Mouse (Mus musculus): ENCODE results near the gene Ddi2. TPM values are rescaled to one million over a fixed set of nuclear protein-coding genes. Genes with fewer than 3 reads are reported as not detected.

Gene Ddi2
- polyA plus RNA-seq, 1 experiment from 2014 or later = 21.5 TPM

DNA sequence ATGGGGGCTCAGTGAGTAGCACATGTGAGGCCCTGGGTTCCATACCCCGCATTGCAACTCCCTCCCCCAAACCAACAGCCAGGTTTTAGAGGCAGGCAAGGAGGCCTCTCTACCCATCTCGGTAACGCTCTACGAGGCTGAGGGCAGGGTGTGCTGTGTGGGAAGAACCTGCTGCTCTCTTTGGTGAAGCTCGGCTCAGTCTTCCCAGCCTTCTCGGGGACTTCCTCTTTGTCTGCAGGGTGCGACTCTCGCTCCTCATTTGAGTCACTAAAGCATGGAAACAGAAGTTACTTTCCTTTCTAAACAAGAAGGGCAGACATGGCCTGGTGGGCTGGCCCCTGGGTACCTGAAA lies 43.1 kb upstream of the Ddi2 start:
- H3K4me3 ChIP-seq (ENCODE audit: low read depth, low read length) = no peak overlapping the region
- H3K9ac ChIP-seq = no peak overlapping the region
- H3K27ac ChIP-seq (ENCODE audit: low read depth) = peak overlapping the region; percentile 91
- ATAC-seq (ENCODE audit: insufficient read depth) (peak; percentile 16; the same call in 1 of the 2 replicates), DNase-seq (no peak)
- H3K4me1 ChIP-seq (ENCODE audit: insufficient read depth) = peaks cover 13% of the 10 kb centered on the region
- WGBS = 60% methylated on average over 8 of the region's 8 CpGs
- peaks cover 85% of the 10 kb centered on the region for H3K36me3 ChIP-seq (ENCODE audit: insufficient read depth)
- H3K9me3 ChIP-seq (ENCODE audit: low read depth, low read length) = no peaks in the 10 kb centered on the region
- peak overlapping the region; percentile 30; the same call in 1 of the 2 replicates for H3K4me2 ChIP-seq
- H3K27me3 ChIP-seq (ENCODE audit: insufficient read depth, low read length) = no peaks in the 10 kb centered on the region
- no peak for TF ChIP-seq CTCF (IDR thresholded peaks at IDR 0.05; ENCODE audit: low read depth)

DNA sequence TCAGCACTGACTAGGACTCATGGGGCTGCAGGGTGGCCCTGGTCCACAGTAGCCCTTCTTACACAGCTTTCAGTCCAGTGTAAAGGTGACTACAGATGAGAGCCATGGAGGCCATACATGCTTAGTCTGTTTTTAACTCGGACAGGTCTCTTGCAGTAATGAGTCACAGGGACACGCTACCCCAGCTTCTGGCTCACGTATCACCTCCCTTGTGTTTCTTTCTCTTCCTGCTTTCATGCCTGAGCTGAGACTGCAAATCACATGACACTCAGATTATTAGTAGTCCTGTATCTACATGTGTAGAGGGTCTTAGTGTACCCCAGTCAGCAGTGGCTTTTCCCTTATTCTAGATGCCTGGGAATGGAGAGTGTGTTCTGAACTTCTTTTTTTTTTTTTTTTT lies 41.8 kb upstream of the Ddi2 start:
- Histone ChIP-seq H3K9me3 (ENCODE audit: low read depth, low read length) (no peaks in the 10 kb centered on the region), H3K36me3 (ENCODE audit: insufficient read depth) (peaks cover 78% of the 10 kb centered on the region), H3K4me2 (no peak overlapping the region), H3K27me3 (ENCODE audit: insufficient read depth, low read length) (no peaks in the 10 kb centered on the region), H3K9ac (no peak overlapping the region), H3K27ac (ENCODE audit: low read depth) (no peak overlapping the region), H3K4me3 (ENCODE audit: low read depth, low read length) (no peak overlapping the region), H3K4me1 (ENCODE audit: insufficient read depth) (peaks cover 13% of the 10 kb centered on the region)
- TF ChIP-seq CTCF (IDR thresholded peaks at IDR 0.05; ENCODE audit: low read depth) = no peak
- ATAC-seq (ENCODE audit: insufficient read depth) (no peak), DNase-seq (no peak)
- WGBS = 94% methylated on average over 3 of the region's 3 CpGs

DNA sequence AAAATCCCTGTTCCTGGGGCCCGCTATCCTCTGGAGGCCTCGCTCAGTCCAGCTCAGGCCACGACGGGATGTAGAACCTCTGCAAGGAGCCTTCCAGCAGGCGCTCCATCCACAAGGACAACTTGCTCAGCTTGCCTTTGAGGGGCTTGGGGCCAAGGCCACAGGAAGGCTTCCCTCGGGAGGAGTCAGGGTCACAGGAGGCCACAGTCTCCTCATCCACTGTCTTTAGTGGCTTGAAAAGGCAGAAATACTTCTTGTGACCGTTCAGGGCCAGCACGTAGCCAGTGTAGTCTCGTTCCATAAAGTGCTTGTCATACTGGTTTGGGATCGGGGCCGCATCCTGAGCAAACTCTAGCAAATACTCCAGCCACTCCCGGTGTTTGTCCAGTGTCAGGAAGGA lies 40.3 kb upstream of the Ddi2 start:
- peaks cover 13% of the 10 kb centered on the region for H3K4me1 ChIP-seq (ENCODE audit: insufficient read depth)
- no peak overlapping the region for H3K27ac ChIP-seq (ENCODE audit: low read depth)
- H3K9ac ChIP-seq = no peak overlapping the region
- no peak for DNase-seq
- H3K9me3 ChIP-seq (ENCODE audit: low read depth, low read length) = no peaks in the 10 kb centered on the region
- ATAC-seq (ENCODE audit: insufficient read depth) = no peak
- 83% methylated on average over 12 of the region's 12 CpGs for WGBS
- no peaks in the 10 kb centered on the region for H3K27me3 ChIP-seq (ENCODE audit: insufficient read depth, low read length)
- H3K36me3 ChIP-seq (ENCODE audit: insufficient read depth) = peaks cover 66% of the 10 kb centered on the region
- TF ChIP-seq CTCF (IDR thresholded peaks at IDR 0.05; ENCODE audit: low read depth) = no peak
- no peak overlapping the region for H3K4me2 ChIP-seq
- H3K4me3 ChIP-seq (ENCODE audit: low read depth, low read length) = no peak overlapping the region

DNA sequence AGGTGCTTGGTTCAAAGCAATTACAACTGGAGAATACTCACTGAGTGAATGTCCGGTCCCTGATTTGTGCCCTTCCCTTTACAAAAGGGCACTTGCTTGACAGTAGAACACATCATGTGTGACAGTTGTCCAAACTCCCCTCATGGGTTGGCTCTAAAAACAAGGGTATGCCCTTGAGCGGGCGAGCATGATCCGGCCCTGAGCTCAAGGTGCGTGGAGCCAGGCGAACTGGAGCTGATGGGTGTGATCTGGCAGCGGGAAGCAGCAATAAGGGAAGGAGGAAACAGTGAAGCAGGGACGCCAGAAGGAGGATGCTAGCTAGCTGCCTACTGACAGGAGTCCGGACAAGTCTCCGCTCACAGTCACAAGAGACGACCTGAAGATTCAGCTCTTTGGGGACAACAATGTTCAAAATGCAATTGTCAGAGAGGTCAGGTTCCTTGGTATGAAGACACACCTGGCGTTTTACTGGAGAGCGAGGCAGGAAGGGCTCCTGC lies 38.9 kb upstream of the Ddi2 start:
- Histone ChIP-seq H3K4me2 (no peak overlapping the region), H3K9me3 (ENCODE audit: low read depth, low read length) (no peaks in the 10 kb centered on the region), H3K4me3 (ENCODE audit: low read depth, low read length) (no peak overlapping the region), H3K4me1 (ENCODE audit: insufficient read depth) (peaks cover 5% of the 10 kb centered on the region; the same call in 1 of the 2 replicates), H3K27me3 (ENCODE audit: insufficient read depth, low read length) (no peaks in the 10 kb centered on the region), H3K27ac (ENCODE audit: low read depth) (no peak overlapping the region), H3K36me3 (ENCODE audit: insufficient read depth) (peaks cover 56% of the 10 kb centered on the region), H3K9ac (no peak overlapping the region)
- no peak for ATAC-seq (ENCODE audit: insufficient read depth)
- WGBS = 93% methylated on average over 13 of the region's 13 CpGs
- TF ChIP-seq CTCF (IDR thresholded peaks at IDR 0.05; ENCODE audit: low read depth) = no peak
- no peak for DNase-seq

DNA sequence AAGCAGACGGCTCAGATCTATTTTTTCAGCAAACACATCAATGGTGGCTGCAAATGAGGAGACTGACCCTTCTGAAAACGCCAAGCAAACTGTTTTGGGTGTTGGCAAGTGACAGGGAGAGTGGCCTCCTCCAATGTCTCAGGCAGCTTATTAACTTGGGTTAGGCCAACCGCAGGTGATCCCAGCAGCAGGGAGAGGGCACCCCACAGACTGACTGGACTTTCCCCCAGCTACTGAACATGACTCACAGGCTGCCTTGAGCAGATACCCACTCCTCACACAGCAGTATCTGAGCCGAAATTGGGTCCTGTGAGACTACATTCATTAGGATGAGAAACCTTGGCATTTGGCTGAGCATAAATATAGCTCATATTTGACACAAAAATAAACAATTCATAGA lies 37.7 kb upstream of the Ddi2 start:
- Histone ChIP-seq H3K27me3 (ENCODE audit: insufficient read depth, low read length) (no peaks in the 10 kb centered on the region), H3K4me2 (no peak overlapping the region), H3K36me3 (ENCODE audit: insufficient read depth) (peaks cover 50% of the 10 kb centered on the region), H3K27ac (ENCODE audit: low read depth) (no peak overlapping the region), H3K4me3 (ENCODE audit: low read depth, low read length) (no peak overlapping the region), H3K9ac (no peak overlapping the region), H3K4me1 (ENCODE audit: insufficient read depth) (no peaks in the 10 kb centered on the region), H3K9me3 (ENCODE audit: low read depth, low read length) (no peaks in the 10 kb centered on the region)
- no peak for TF ChIP-seq CTCF (IDR thresholded peaks at IDR 0.05; ENCODE audit: low read depth)
- WGBS = 68% methylated on average over 4 of the region's 4 CpGs
- ATAC-seq (ENCODE audit: insufficient read depth) = no peak
- no peak for DNase-seq

DNA sequence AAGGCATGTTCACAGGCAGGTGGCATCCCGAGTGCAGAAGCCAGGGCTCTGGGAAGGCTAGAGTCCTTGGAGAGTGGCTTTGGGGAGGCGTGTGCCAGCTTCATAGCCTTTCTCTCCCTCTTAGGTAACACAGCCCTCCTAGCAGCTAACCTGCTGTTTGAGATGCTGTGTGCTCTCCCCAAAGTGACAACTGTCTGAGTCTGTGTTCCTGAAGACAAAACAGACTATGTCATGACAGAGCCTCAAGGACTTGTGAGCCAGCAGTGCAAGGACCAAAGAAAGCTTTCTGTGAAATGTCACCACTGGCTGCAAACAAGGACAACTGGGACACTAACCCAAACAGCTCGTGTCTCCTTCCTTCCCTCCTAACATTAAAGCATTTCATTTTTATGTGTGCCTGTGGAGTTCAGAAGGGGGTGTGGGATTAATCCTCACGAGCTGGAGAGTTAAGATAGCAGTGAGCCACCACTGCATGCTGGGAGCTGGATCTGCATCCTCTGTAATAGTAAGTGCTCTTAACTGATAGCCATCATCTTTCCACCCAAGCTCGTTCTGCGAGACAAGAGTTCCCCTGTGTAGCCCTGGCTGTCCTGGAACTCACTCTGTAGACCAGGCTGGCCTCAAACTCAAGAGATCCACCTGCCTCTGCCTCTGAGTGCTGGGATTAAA lies 35.8 kb upstream of the Ddi2 start:
- no peak for TF ChIP-seq CTCF (IDR thresholded peaks at IDR 0.05; ENCODE audit: low read depth)
- Histone ChIP-seq H3K4me1 (ENCODE audit: insufficient read depth) (no peaks in the 10 kb centered on the region), H3K27me3 (ENCODE audit: insufficient read depth, low read length) (no peaks in the 10 kb centered on the region), H3K27ac (ENCODE audit: low read depth) (no peak overlapping the region), H3K4me3 (ENCODE audit: low read depth, low read length) (no peak overlapping the region), H3K36me3 (ENCODE audit: insufficient read depth) (peaks cover 33% of the 10 kb centered on the region), H3K9ac (no peak overlapping the region), H3K9me3 (ENCODE audit: low read depth, low read length) (no peaks in the 10 kb centered on the region), H3K4me2 (no peak overlapping the region)
- no peak for DNase-seq
- WGBS = 62% methylated on average over 6 of the region's 6 CpGs
- ATAC-seq (ENCODE audit: insufficient read depth) = no peak

DNA sequence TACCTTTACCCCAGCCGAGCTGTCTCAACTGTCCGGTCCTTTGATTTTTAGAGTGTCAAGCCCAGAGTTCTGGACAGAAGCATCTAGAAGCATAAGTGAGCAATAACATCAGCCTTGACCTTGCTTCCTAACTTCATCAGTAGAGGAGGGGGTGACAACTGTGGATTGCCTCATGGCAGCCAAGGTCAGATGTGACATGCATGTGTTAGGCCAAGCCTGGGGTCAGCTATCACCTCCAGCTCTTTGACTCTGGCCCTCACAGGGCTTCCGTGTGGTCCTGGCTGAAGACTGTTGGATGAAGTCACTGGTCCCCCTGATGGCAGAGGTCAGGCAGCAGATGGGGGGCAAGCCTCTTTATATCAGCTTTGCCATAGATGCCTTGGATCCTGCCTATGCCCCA lies 33.9 kb upstream of the Ddi2 start:
- TF ChIP-seq CTCF (IDR thresholded peaks at IDR 0.05; ENCODE audit: low read depth) = no peak
- Histone ChIP-seq H3K4me1 (ENCODE audit: insufficient read depth) (no peaks in the 10 kb centered on the region), H3K9ac (no peak overlapping the region), H3K9me3 (ENCODE audit: low read depth, low read length) (no peaks in the 10 kb centered on the region), H3K4me3 (ENCODE audit: low read depth, low read length) (no peak overlapping the region), H3K27me3 (ENCODE audit: insufficient read depth, low read length) (no peaks in the 10 kb centered on the region), H3K36me3 (ENCODE audit: insufficient read depth) (peaks cover 14% of the 10 kb centered on the region), H3K4me2 (no peak overlapping the region), H3K27ac (ENCODE audit: low read depth) (no peak overlapping the region)
- DNase-seq = no peak
- ATAC-seq (ENCODE audit: insufficient read depth) = no peak
- 72% methylated on average over 3 of the region's 3 CpGs for WGBS

Data from lung, embryonic 14.5 days (tissue).